Mouse (Mus musculus): ENCODE measurements around the gene Prc1.

DNA sequence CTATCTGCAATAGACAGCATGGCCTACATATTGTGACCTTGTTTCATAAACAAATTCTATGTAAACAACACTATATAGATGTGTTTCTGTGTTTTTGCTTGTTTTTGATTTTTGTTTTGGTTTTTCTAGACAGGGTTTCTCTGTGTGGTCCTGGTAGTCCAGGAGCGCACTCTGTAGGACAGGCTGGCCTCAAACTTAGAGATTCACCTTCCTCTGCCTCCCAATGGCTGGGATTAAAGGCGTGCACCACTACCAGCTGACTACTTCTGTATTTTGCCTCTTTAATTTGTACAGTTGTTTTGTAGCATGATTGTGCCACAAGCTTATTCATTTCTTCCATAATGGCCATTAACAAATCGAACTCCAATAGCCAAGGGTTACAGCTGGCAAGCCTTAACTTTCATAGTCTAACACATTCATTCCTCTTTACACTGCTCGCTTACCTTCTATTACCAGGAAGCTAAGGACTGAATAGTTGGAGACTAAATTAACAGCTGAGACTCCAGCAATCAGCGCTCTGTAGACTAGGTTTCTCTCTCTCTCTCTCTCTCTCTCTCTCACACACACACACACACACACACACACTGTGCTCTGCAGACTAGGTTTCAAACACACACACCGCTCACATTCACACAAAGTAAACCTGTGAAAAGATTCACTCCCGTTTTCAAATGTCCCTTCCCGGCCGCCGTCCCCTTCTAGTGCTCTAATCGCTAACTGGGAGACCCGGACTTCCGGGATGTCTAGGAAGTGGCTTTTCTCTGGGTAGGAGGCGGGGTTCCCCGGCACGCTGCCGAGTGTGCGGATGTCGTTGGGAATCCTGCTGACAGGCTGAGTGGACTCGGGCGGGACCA is 25.1 kb upstream of the Prc1 start, which contains the start of gene Vps33b:
- TF ChIP-seq CTCF (IDR thresholded peaks at IDR 0.05; ENCODE audit: control insufficient read depth, insufficient read depth, insufficient read length) (no peak), MYOD1 (IDR thresholded peaks at IDR 0.05; ENCODE audit: control insufficient read depth, insufficient read length, low read depth) (no peak), MAX (IDR thresholded peaks at IDR 0.05) (peak; percentile 73), FOSL1 (IDR thresholded peaks at IDR 0.05; ENCODE audit: insufficient read depth, low read length, poor library complexity, severe bottlenecking) (no peak), USF1 (IDR thresholded peaks at IDR 0.05; ENCODE audit: low read depth) (no peak), CEBPB (IDR thresholded peaks at IDR 0.05; ENCODE audit: low read depth) (no peak), MYOG (IDR thresholded peaks at IDR 0.05; ENCODE audit: control insufficient read depth, extremely low read depth, insufficient read length) (no peak)

Measured in C2C12 (cell line).